Mouse (Mus musculus) midbrain, embryonic 15.5 days (tissue): Measurements from ENCODE around the gene Lmx1a. TPM values are rescaled to one million over a fixed set of nuclear protein-coding genes. Genes with fewer than 3 reads are reported as not detected.

Experiments used
- ATAC-seq: fragments of 200-750 bp; cut with Nextera tagmentation; replicated peaks from 2 replicates; pipeline ENCODE4 v1.8.0; 2017; ENCODE audit warnings: moderate TSS enrichment
- H3K27ac ChIP-seq: fragments of 300-500 bp; sonication (generic); 2 replicates; pipeline ENCODE4 v1.5.1; 2015; ENCODE audit warnings: mild to moderate bottlenecking, inconsistent platforms
- H3K27me3 ChIP-seq: fragments of 300-500 bp; sonication (generic); replicated peaks from 2 replicates; pipeline ENCODE4 v1.6.1; 2015; ENCODE audit warnings: inconsistent platforms
- H3K36me3 ChIP-seq: fragments of 300-500 bp; sonication (generic); replicated peaks from 2 replicates; pipeline ENCODE4 v1.6.1; 2015; ENCODE audit warnings: inconsistent platforms
- H3K4me1 ChIP-seq: fragments of 300-500 bp; sonication (generic); 2 replicates; pipeline ENCODE4 v1.6.1; 2015; ENCODE audit warnings: inconsistent platforms
- H3K4me2 ChIP-seq: fragments of 300-500 bp; sonication (generic); 2 replicates; pipeline ENCODE4 v1.6.1; 2015; ENCODE audit warnings: inconsistent platforms, mild to moderate bottlenecking, moderate library complexity
- H3K4me3 ChIP-seq: fragments of 300-500 bp; sonication (generic); 2 replicates; pipeline ENCODE4 v1.5.1; 2015; ENCODE audit warnings: mild to moderate bottlenecking, inconsistent platforms
- H3K9ac ChIP-seq: fragments of 300-500 bp; sonication (generic); 2 replicates; pipeline ENCODE4 v1.6.1; 2015; ENCODE audit warnings: mild to moderate bottlenecking, inconsistent platforms
- H3K9me3 ChIP-seq: fragments of 300-500 bp; sonication (generic); 2 replicates; pipeline ENCODE4 v1.6.1; 2016; ENCODE audit warnings: inconsistent platforms
- whole genome bisulfite sequencing: fragments of 180-500 bp; shearing (Covaris S2); methylation state at CpG from one replicate; pipeline ENCODE4 v1.1.7; 2015; ENCODE audit warnings: mixed read lengths; 5-methylcytosine and 5-hydroxymethylcytosine counted together
- polyA plus RNA-seq: library from polyadenylated mRNA; unstranded; fragments of >200 nt; fragmentation: Nextera tagmentation; extraction: Ambion mirVana; gene quantifications from 2 replicates; pipeline ENCODE4 v1.2.1, GENCODE M21; 2015

Gene Lmx1a
- polyA plus RNA-seq, 1 experiment from 2014 or later = 11.9 TPM

- Histone ChIP-seq H3K9ac (peak overlapping the region; percentile 40), H3K27me3 (peaks cover 63% of the 10 kb centered on the region), H3K27ac (peak overlapping the region; percentile 48), H3K4me2 (peak overlapping the region; percentile 62), H3K36me3 (no peaks in the 10 kb centered on the region), H3K9me3 (0 out of 2 replicates have a peak, but pooled peaks cover 3% of the 10 kb centered on the region), H3K4me3 (peak overlapping the region; percentile 39), H3K4me1 (peaks cover 21% of the 10 kb centered on the region)
- WGBS = under 1% methylated on average over 90 of the region's 98 CpGs
- peak; percentile 51 for ATAC-seq
Measured at GRCm38 (mm10) chr1:167688347-167689231, 448 bp upstream of the Lmx1a start.

GRCm38 (mm10) chr1:167689262-167690137, 463 bp downstream of the Lmx1a start:
- 1% methylated on average over 36 of the region's 36 CpGs for WGBS
- Histone ChIP-seq H3K36me3 (no peaks in the 10 kb centered on the region), H3K27ac (peak overlapping the region; percentile 48; the same call in 1 of the 2 replicates), H3K4me3 (peak overlapping the region; percentile 39), H3K9me3 (0 out of 2 replicates have a peak, but pooled peaks cover under 1% of the 10 kb centered on the region), H3K4me1 (peaks cover 21% of the 10 kb centered on the region), H3K4me2 (peak overlapping the region; percentile 62), H3K9ac (no peak overlapping the region), H3K27me3 (peaks cover 69% of the 10 kb centered on the region)
- peak; percentile 64 for ATAC-seq

- ATAC-seq = no peak
- Histone ChIP-seq H3K9me3 (no peaks in the 10 kb centered on the region), H3K4me3 (0 out of 2 replicates have a peak overlapping the region, but pooled peaks have one; percentile 39), H3K4me1 (peaks cover 21% of the 10 kb centered on the region), H3K4me2 (no peak overlapping the region), H3K27ac (no peak overlapping the region), H3K36me3 (no peaks in the 10 kb centered on the region), H3K9ac (no peak overlapping the region), H3K27me3 (peaks cover 76% of the 10 kb centered on the region)
- 1% methylated on average over 17 of the region's 17 CpGs for WGBS
Measured at GRCm38 (mm10) chr1:167690138-167690710, 1.2 kb downstream of the Lmx1a start.

GRCm38 (mm10) chr1:167690716-167691550, 1.9 kb downstream of the Lmx1a start:
- Histone ChIP-seq H3K4me1 (peaks cover 21% of the 10 kb centered on the region), H3K27me3 (peaks cover 79% of the 10 kb centered on the region), H3K9me3 (no peaks in the 10 kb centered on the region), H3K27ac (no peak overlapping the region), H3K36me3 (no peaks in the 10 kb centered on the region), H3K9ac (no peak overlapping the region), H3K4me2 (0 out of 2 replicates have a peak overlapping the region, but pooled peaks have one; percentile 0), H3K4me3 (no peak overlapping the region)
- WGBS = 2% methylated on average over 21 of the region's 21 CpGs
- ATAC-seq = no peak

- ATAC-seq = no peak
- no peak overlapping the region for H3K9ac ChIP-seq
- peaks cover 21% of the 10 kb centered on the region for H3K4me1 ChIP-seq
- no peaks in the 10 kb centered on the region for H3K36me3 ChIP-seq
- H3K27ac ChIP-seq = no peak overlapping the region
- peak overlapping the region; percentile 31 for H3K4me2 ChIP-seq
- peak overlapping the region; percentile 22 for H3K4me3 ChIP-seq
- WGBS = 1% methylated on average over 44 of the region's 44 CpGs
- no peaks in the 10 kb centered on the region for H3K9me3 ChIP-seq
- peaks cover 80% of the 10 kb centered on the region for H3K27me3 ChIP-seq
Measured at GRCm38 (mm10) chr1:167691911-167692682, 3.1 kb downstream of the Lmx1a start.

GRCm38 (mm10) chr1:167692683-167693045, 3.6 kb downstream of the Lmx1a start:
- peak overlapping the region; percentile 22; the same call in 1 of the 2 replicates for H3K4me3 ChIP-seq
- no peaks in the 10 kb centered on the region for H3K9me3 ChIP-seq
- H3K27me3 ChIP-seq = peaks cover 76% of the 10 kb centered on the region
- under 1% methylated on average over 7 of the region's 7 CpGs for WGBS
- H3K36me3 ChIP-seq = no peaks in the 10 kb centered on the region
- no peak overlapping the region for H3K4me2 ChIP-seq
- H3K9ac ChIP-seq = no peak overlapping the region
- no peak overlapping the region for H3K27ac ChIP-seq
- no peak for ATAC-seq
- H3K4me1 ChIP-seq = peaks cover 21% of the 10 kb centered on the region

- no peaks in the 10 kb centered on the region for H3K36me3 ChIP-seq
- no peak overlapping the region for H3K27ac ChIP-seq
- H3K27me3 ChIP-seq = peaks cover 76% of the 10 kb centered on the region
- no peak for ATAC-seq
- H3K4me2 ChIP-seq = no peak overlapping the region
- H3K9ac ChIP-seq = no peak overlapping the region
- no peaks in the 10 kb centered on the region for H3K9me3 ChIP-seq
- WGBS = under 1% methylated on average over 9 of the region's 9 CpGs
- H3K4me3 ChIP-seq = no peak overlapping the region
- H3K4me1 ChIP-seq = peaks cover 14% of the 10 kb centered on the region
Measured at GRCm38 (mm10) chr1:167693499-167694240, 4.6 kb downstream of the Lmx1a start.

GRCm38 (mm10) chr1:167694731-167695130, 5.7 kb downstream of the Lmx1a start:
- Histone ChIP-seq H3K4me2 (no peak overlapping the region), H3K27me3 (peaks cover 82% of the 10 kb centered on the region), H3K9ac (no peak overlapping the region), H3K27ac (no peak overlapping the region), H3K9me3 (no peaks in the 10 kb centered on the region), H3K4me1 (peaks cover 7% of the 10 kb centered on the region), H3K36me3 (no peaks in the 10 kb centered on the region), H3K4me3 (no peak overlapping the region)
- WGBS = 25% methylated on average over 3 of the region's 3 CpGs
- no peak for ATAC-seq

GRCm38 (mm10) chr1:167695910-167696459, 6.9 kb downstream of the Lmx1a start:
- 42% methylated on average over 11 of the region's 11 CpGs for WGBS
- no peak overlapping the region for H3K4me2 ChIP-seq

GRCm38 (mm10) chr1:167699706-167700105, 10.7 kb downstream of the Lmx1a start:
- H3K27ac ChIP-seq = no peak overlapping the region
- no peak overlapping the region for H3K4me3 ChIP-seq
- 18% methylated on average over 6 of the region's 6 CpGs for WGBS
- H3K4me1 ChIP-seq = no peaks in the 10 kb centered on the region
- no peaks in the 10 kb centered on the region for H3K36me3 ChIP-seq
- no peak overlapping the region for H3K9ac ChIP-seq
- ATAC-seq = no peak
- no peaks in the 10 kb centered on the region for H3K9me3 ChIP-seq
- H3K4me2 ChIP-seq = no peak overlapping the region
- peaks cover 62% of the 10 kb centered on the region for H3K27me3 ChIP-seq

More at GRCm38 (mm10) chr1:167695910-167696459, 6.9 kb downstream of the Lmx1a start:
- no peak overlapping the region for H3K27ac ChIP-seq
- H3K4me1 ChIP-seq = peaks cover 7% of the 10 kb centered on the region
- H3K9ac ChIP-seq = no peak overlapping the region
- H3K36me3 ChIP-seq = no peaks in the 10 kb centered on the region
- H3K9me3 ChIP-seq = no peaks in the 10 kb centered on the region
- H3K27me3 ChIP-seq = peaks cover 82% of the 10 kb centered on the region
- ATAC-seq = no peak
- H3K4me3 ChIP-seq = no peak overlapping the region
